Mouse (Mus musculus) limb, embryonic 13.5 days (tissue): ENCODE results near the gene Spon1. TPM values are rescaled to one million over a fixed set of nuclear protein-coding genes. Genes with fewer than 3 reads are reported as not detected.
A peak's percentile ranks its signal among the peaks of the same experiment; 100 is the strongest.

Source experiments
- ATAC-seq: fragments of 200-750 bp; cut with Nextera tagmentation; 2 replicates; pipeline ENCODE4 v1.8.0; 2017; ENCODE audit warnings: low read depth, moderate number of reproducible peaks, moderate TSS enrichment; ENCODE audit not compliant: low FRiP score
- H3K27ac ChIP-seq: fragments of 300-500 bp; sonication (generic); 2 replicates; pipeline ENCODE4 v1.5.1; 2015; ENCODE audit warnings: inconsistent platforms, mild to moderate bottlenecking, moderate library complexity
- H3K27me3 ChIP-seq: fragments of 300-500 bp; sonication (generic); 2 replicates; pipeline ENCODE4 v1.6.1; 2015; ENCODE audit warnings: mild to moderate bottlenecking, inconsistent platforms
- H3K36me3 ChIP-seq: fragments of 300-500 bp; sonication (generic); 2 replicates; pipeline ENCODE4 v1.6.1; 2015; ENCODE audit warnings: inconsistent platforms, mild to moderate bottlenecking, moderate library complexity
- H3K4me1 ChIP-seq: fragments of 300-500 bp; sonication (generic); 2 replicates; pipeline ENCODE4 v1.6.1; 2015; ENCODE audit warnings: inconsistent platforms
- H3K4me2 ChIP-seq: fragments of 300-500 bp; sonication (generic); replicated peaks from 2 replicates; pipeline ENCODE4 v1.6.1; 2015; ENCODE audit warnings: inconsistent platforms, mild to moderate bottlenecking, moderate library complexity
- H3K4me3 ChIP-seq: fragments of 300-500 bp; sonication (generic); 2 replicates; pipeline ENCODE4 v1.5.1; 2015; ENCODE audit warnings: moderate library complexity, mild to moderate bottlenecking, inconsistent platforms
- H3K9ac ChIP-seq: fragments of 300-500 bp; sonication (generic); 2 replicates; pipeline ENCODE4 v1.6.1; 2015; ENCODE audit warnings: mild to moderate bottlenecking, inconsistent platforms
- H3K9me3 ChIP-seq: fragments of 300-500 bp; sonication (generic); 2 replicates; pipeline ENCODE4 v1.6.1; 2016; ENCODE audit warnings: inconsistent platforms
- WGBS: fragments of 180-500 bp; shearing (Covaris S2); methylation state at CpG from one replicate; pipeline ENCODE4 v1.1.7; 2015; 5-methylcytosine and 5-hydroxymethylcytosine counted together
- polyA plus RNA-seq: library from polyadenylated mRNA; unstranded; fragments of >200 nt; fragmentation: Nextera tagmentation; extraction: Ambion mirVana; gene quantifications from 2 replicates; pipeline ENCODE4 v1.2.1, GENCODE M21; 2015

The Spon1 gene
- polyA plus RNA-seq: 9.3 and 9.9 TPM in 2 replicates

DNA sequence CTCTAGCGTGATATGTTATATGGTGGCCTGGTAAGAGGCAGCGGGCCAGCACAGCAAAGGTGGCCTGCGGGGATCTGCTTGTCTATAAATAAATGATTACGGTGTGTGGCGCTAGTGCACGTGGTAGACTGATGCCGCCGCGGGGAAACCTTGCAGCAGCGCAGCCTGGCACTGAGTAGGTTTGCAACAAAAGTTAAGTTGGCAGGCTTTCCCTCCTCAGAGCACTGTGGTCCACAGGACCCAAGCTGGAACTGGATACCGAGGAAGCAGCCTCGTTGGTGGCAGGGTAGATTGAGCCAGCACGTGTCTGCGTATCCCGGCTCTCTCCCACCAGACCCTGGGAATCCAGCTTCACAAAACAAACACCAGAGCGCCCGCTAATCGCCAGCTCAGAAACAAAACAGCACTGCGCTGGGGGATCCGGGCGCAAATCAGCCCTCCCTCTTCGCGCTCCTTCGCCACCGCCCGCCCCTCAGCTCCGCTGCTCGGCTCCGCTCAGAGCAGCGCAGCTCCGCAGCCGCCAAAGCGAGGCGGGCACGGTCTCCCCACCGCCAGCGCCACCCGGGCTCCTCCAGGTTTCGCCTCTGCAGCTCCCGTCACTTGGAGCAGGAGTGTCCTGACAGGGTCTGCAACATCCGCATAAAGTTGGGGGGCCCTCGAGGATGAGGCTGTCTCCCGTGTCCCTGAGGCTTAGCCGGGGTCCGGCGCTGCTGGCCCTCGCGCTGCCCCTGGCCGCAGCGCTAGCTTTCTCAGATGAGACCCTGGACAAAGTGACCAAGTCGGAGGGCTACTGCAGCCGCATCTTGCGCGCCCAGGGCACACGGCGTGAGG is at the start of gene Spon1:
TSS of gene Spon1 (plus strand) at position 332 of the 831 bp plus-strand sequence.
- WGBS: under 1% methylated on average over 56 of the region's 56 CpGs
- Histone ChIP-seq H3K9ac (peak within 1 kb of the TSS; percentile 72), H3K4me1 (peaks cover 27% of the 10 kb centered on the region), H3K27ac (no peak within 1 kb of the TSS), H3K4me3 (peak within 1 kb of the TSS; percentile 56), H3K36me3 (no peaks in the 10 kb centered on the region), H3K9me3 (peaks cover 6% of the 10 kb centered on the region; the same call in 1 of the 2 replicates), H3K27me3 (peaks cover 44% of the 10 kb centered on the region), H3K4me2 (peak within 1 kb of the TSS; percentile 99)
- ATAC-seq: peak; percentile 88

DNA sequence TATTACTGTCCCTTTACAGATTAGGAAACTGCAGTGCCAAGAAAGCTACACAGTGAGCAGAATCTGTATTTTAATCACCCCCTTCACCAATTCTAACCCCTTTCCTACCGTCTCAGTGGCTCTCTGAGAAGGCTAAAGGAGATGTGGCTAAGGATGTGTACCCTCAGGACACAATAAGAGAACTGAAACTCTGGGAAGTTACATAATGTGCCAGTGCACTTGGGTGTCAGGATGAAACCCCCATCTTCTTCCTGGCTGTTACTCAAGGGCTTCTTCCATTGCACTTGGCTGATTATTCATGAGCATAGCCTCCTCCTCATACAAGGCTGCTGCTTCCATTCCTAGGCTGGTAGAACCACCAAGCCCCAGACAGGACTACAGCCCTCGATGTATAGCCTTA is 43.8 kb upstream of the Spon1 start:
- 75% methylated on average over 2 of the region's 2 CpGs for WGBS
- Histone ChIP-seq H3K27me3 (no peaks in the 10 kb centered on the region), H3K4me2 (no peak overlapping the region), H3K4me3 (no peak overlapping the region), H3K9me3 (no peaks in the 10 kb centered on the region), H3K36me3 (no peaks in the 10 kb centered on the region), H3K9ac (no peak overlapping the region), H3K4me1 (no peaks in the 10 kb centered on the region), H3K27ac (no peak overlapping the region)
- no peak for ATAC-seq

DNA sequence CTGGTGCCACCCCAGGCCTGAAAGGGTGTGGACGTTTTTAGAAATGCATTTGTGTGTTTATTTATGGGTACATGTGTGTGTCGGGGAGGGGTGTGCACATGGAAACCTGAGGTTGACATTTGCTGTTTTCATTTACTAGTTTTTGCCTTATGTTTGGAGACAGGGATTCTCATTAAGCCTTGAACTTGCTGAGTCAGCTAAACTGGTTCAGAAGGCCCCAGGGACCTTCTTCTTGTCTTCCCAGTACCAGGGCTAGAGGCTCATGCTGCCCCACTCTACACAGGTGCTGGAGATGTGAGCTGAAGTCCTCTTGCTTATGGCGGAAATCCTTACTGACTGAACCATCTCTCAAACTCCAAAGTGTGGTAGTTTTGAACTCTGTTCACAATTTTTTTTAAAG is 41.9 kb upstream of the Spon1 start:
- 74% methylated on average over 3 of the region's 3 CpGs for WGBS
- no peak overlapping the region for H3K4me2 ChIP-seq
- no peak overlapping the region for H3K27ac ChIP-seq
- no peaks in the 10 kb centered on the region for H3K9me3 ChIP-seq
- H3K27me3 ChIP-seq: no peaks in the 10 kb centered on the region
- no peak overlapping the region for H3K9ac ChIP-seq
- no peak overlapping the region for H3K4me3 ChIP-seq
- ATAC-seq: no peak
- H3K4me1 ChIP-seq: no peaks in the 10 kb centered on the region
- H3K36me3 ChIP-seq: no peaks in the 10 kb centered on the region

GRCm38 (mm10) chr7:113727999-113728713 is 37.6 kb upstream of the Spon1 start:
- Histone ChIP-seq H3K9ac (no peak overlapping the region), H3K4me1 (no peaks in the 10 kb centered on the region), H3K9me3 (no peaks in the 10 kb centered on the region), H3K27ac (no peak overlapping the region), H3K4me2 (no peak overlapping the region), H3K27me3 (no peaks in the 10 kb centered on the region), H3K36me3 (no peaks in the 10 kb centered on the region), H3K4me3 (no peak overlapping the region)
- 51% methylated on average over 8 of the region's 8 CpGs for WGBS
- ATAC-seq: peak; percentile 59; the same call in 1 of the 2 replicates

GRCm38 (mm10) chr7:113728926-113729325 is 36.9 kb upstream of the Spon1 start:
- Histone ChIP-seq H3K27me3 (no peaks in the 10 kb centered on the region), H3K9me3 (no peaks in the 10 kb centered on the region), H3K36me3 (no peaks in the 10 kb centered on the region), H3K9ac (no peak overlapping the region), H3K4me3 (no peak overlapping the region), H3K4me1 (no peaks in the 10 kb centered on the region), H3K27ac (no peak overlapping the region), H3K4me2 (no peak overlapping the region)
- no peak for ATAC-seq
- 9% methylated on average over 2 of the region's 2 CpGs for WGBS

GRCm38 (mm10) chr7:113730406-113731247 is 35.2 kb upstream of the Spon1 start:
- 85% methylated on average over 8 of the region's 8 CpGs for WGBS

DNA sequence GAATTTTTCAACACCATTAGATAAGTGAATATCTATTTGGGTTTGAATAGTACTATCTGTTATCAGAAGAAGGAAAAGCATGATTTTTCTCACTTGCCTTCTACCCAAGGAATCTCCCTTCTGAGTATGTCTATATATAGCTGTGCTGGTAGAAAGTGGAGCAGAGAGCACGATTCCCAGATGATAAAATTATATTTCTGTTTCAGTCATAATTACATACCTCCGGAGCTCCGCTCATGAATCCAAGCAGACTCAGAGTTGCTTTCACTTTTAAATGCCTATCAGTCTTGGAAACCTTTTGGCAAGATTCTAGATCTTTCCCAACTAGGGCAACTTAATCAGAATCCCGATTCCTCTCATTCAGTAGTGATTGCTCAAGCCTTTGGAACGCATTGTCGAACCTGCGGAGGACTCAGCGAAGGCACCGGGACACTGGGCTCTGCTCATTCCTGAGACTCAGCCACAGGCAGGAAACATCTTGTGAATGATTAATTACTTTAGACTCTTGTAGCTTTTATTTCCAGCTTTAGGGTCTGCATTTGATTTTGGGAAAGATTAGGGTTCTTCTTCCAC is 27.9 kb upstream of the Spon1 start:
- no peaks in the 10 kb centered on the region for H3K4me1 ChIP-seq
- H3K9ac ChIP-seq: no peak overlapping the region
- H3K4me2 ChIP-seq: no peak overlapping the region
- ATAC-seq: no peak
- H3K27ac ChIP-seq: no peak overlapping the region
- H3K36me3 ChIP-seq: no peaks in the 10 kb centered on the region
- no peak overlapping the region for H3K4me3 ChIP-seq
- H3K27me3 ChIP-seq: peaks cover 4% of the 10 kb centered on the region; the same call in 1 of the 2 replicates
- 83% methylated on average over 9 of the region's 9 CpGs for WGBS
- no peaks in the 10 kb centered on the region for H3K9me3 ChIP-seq

More at GRCm38 (mm10) chr7:113730406-113731247, 35.2 kb upstream of the Spon1 start:
- no peak overlapping the region for H3K4me2 ChIP-seq
- H3K9me3 ChIP-seq: no peaks in the 10 kb centered on the region
- no peak overlapping the region for H3K4me3 ChIP-seq
- H3K4me1 ChIP-seq: no peaks in the 10 kb centered on the region
- no peak overlapping the region for H3K27ac ChIP-seq
- H3K27me3 ChIP-seq: no peaks in the 10 kb centered on the region
- H3K36me3 ChIP-seq: no peaks in the 10 kb centered on the region
- no peak for ATAC-seq
- no peak overlapping the region for H3K9ac ChIP-seq

GRCm38 (mm10) chr7:113739181-113739580 is 26.6 kb upstream of the Spon1 start:
- Histone ChIP-seq H3K4me3 (no peak overlapping the region), H3K27me3 (peaks cover 4% of the 10 kb centered on the region; the same call in 1 of the 2 replicates), H3K27ac (no peak overlapping the region), H3K4me1 (no peaks in the 10 kb centered on the region), H3K36me3 (no peaks in the 10 kb centered on the region), H3K9ac (no peak overlapping the region), H3K4me2 (no peak overlapping the region), H3K9me3 (no peaks in the 10 kb centered on the region)
- ATAC-seq: no peak
- 68% methylated on average over 7 of the region's 7 CpGs for WGBS

- H3K9ac ChIP-seq: no peak overlapping the region
- H3K27me3 ChIP-seq: peaks cover 4% of the 10 kb centered on the region; the same call in 1 of the 2 replicates
- no peak overlapping the region for H3K4me2 ChIP-seq
- H3K4me3 ChIP-seq: no peak overlapping the region
- no peaks in the 10 kb centered on the region for H3K36me3 ChIP-seq
- no peaks in the 10 kb centered on the region for H3K4me1 ChIP-seq
- no peaks in the 10 kb centered on the region for H3K9me3 ChIP-seq
- 86% methylated on average over 4 of the region's 4 CpGs for WGBS
- no peak for ATAC-seq
- H3K27ac ChIP-seq: no peak overlapping the region
Observed at GRCm38 (mm10) chr7:113742644-113743043, 23.2 kb upstream of the Spon1 start.

- WGBS: 10% methylated on average over 5 of the region's 5 CpGs
- H3K4me1 ChIP-seq: no peaks in the 10 kb centered on the region
- H3K4me2 ChIP-seq: no peak overlapping the region
- no peak overlapping the region for H3K4me3 ChIP-seq
- H3K27me3 ChIP-seq: peaks cover 4% of the 10 kb centered on the region; the same call in 1 of the 2 replicates
- no peak for ATAC-seq
- no peaks in the 10 kb centered on the region for H3K36me3 ChIP-seq
- no peak overlapping the region for H3K27ac ChIP-seq
- H3K9me3 ChIP-seq: no peaks in the 10 kb centered on the region
- no peak overlapping the region for H3K9ac ChIP-seq
Observed at GRCm38 (mm10) chr7:113743982-113744381, 21.8 kb upstream of the Spon1 start.

DNA sequence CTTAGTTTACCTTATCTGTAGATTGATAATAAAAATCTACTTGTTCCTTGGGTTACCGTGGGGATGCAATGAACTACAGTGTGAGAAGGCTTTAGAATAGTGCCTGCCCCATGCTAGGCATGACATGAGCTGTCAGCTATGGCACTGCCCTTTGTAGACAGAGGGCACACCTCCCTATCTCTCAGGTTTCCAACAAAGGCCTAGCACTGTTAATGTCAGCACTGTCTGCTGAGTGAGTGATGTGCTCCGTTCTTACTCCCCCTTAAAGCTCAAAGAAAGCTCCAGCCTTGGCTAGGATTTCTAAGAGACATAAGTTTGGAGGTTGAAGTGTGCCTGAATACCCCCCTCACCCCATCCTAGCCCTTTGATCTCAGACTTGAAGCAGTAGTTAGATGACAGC is 9.2 kb upstream of the Spon1 start:
- Histone ChIP-seq H3K27ac (no peak overlapping the region), H3K36me3 (no peaks in the 10 kb centered on the region), H3K4me1 (no peaks in the 10 kb centered on the region), H3K27me3 (0 out of 2 replicates have a peak, but pooled peaks cover 5% of the 10 kb centered on the region), H3K4me2 (no peak overlapping the region), H3K4me3 (no peak overlapping the region), H3K9ac (no peak overlapping the region), H3K9me3 (no peaks in the 10 kb centered on the region)
- no peak for ATAC-seq
- 89% methylated on average over 2 of the region's 2 CpGs for WGBS
